Mouse (Mus musculus): ENCODE measurements around the gene Tbc1d5.

GRCm38 (mm10) chr17:50724376-50724775, 454.8 kb downstream of the Tbc1d5 start:
- TF ChIP-seq TAL1 (IDR thresholded peaks at IDR 0.05; ENCODE audit: low read length) (no peak), GATA1 (IDR thresholded peaks at IDR 0.05; ENCODE audit: low read length) (no peak)

Measured in erythroblast, embryonic 14.5 days (primary cell).